In genomic region chr7:126798127-126799049, GRCm38 (mm10) we compare ENCODE assay signal across 8 mouse cellular contexts. TPM values are rescaled to one million over a fixed set of nuclear protein-coding genes. Genes with fewer than 3 reads are reported as not detected.
DNase-seq lines count a peak whose midpoint lies in the region; ATAC-seq and TF ChIP-seq lines count a peak whose summit lies in the region.

No protein-coding gene starts in this region.

- H3K27ac ChIP-seq in cortical plate, adult 2 months (ENCODE audit: insufficient read depth, low read length), result peak overlapping the region; percentile 99
- H3K27ac ChIP-seq in limb, embryonic 11.5 days (replicated peaks; ENCODE audit: low read depth, low read length), result peak overlapping the region; percentile 81
- peak overlapping the region; percentile 90; the same call in 1 of the 2 replicates for H3K27ac ChIP-seq in neural tube, embryonic 12.5 days

- under 1% methylated on average over 40 of the region's 40 CpGs for WGBS in limb, embryonic 11.5 days
- WGBS in neural tube, embryonic 12.5 days, result 1% methylated on average over 40 of the region's 40 CpGs

- peaks cover 20% of the 10 kb centered on the region for H3K36me3 ChIP-seq in limb, embryonic 11.5 days (ENCODE audit: control insufficient read depth, insufficient read depth, low read length)
- H3K36me3 ChIP-seq in neural tube, embryonic 12.5 days, result peaks cover 39% of the 10 kb centered on the region

- peak overlapping the region; percentile 77 for H3K9ac ChIP-seq in limb, embryonic 11.5 days (ENCODE audit: low read length)
- peak overlapping the region; percentile 86 for H3K9ac ChIP-seq in neural tube, embryonic 12.5 days

- H3K4me3 ChIP-seq in cortical plate, adult 2 months (ENCODE audit: insufficient read depth, low read length), result peak overlapping the region; percentile 90
- peak overlapping the region; percentile 76 for H3K4me3 ChIP-seq in limb, embryonic 11.5 days (ENCODE audit: low read depth, low read length)
- H3K4me3 ChIP-seq in neural tube, embryonic 12.5 days, result peak overlapping the region; percentile 74

- peak; percentile 28; the same call in 1 of the 2 replicates for TF ChIP-seq POLR2A in cortical plate, adult 2 months (IDR thresholded peaks at IDR 0.05; ENCODE audit: extremely low read depth, insufficient read depth, low read length)

- no peak for TF ChIP-seq CTCF in cortical plate, adult 2 months (IDR thresholded peaks at IDR 0.05; ENCODE audit: extremely low read depth, insufficient read depth, low read length)

- H3K4me2 ChIP-seq in limb, embryonic 11.5 days (ENCODE audit: low read depth, severe bottlenecking), result peak overlapping the region; percentile 92
- peak overlapping the region; percentile 84 for H3K4me2 ChIP-seq in neural tube, embryonic 12.5 days (replicated peaks)

- H3K4me1 ChIP-seq in cortical plate, adult 2 months (ENCODE audit: control insufficient read depth, insufficient read depth, low read length), result no peaks in the 10 kb centered on the region; the same call in 1 of the 2 replicates
- peaks cover 25% of the 10 kb centered on the region for H3K4me1 ChIP-seq in limb, embryonic 11.5 days (ENCODE audit: control insufficient read depth, insufficient read depth, low read length)
- H3K4me1 ChIP-seq in neural tube, embryonic 12.5 days, result peaks cover 40% of the 10 kb centered on the region

- DNase-seq in cerebellum, adult 18-20 months, result peak; percentile 51 to 53
- no peak for DNase-seq in cerebellum, adult 11-12 months
- peak; percentile 56 for DNase-seq in heart, postnatal 4 days
- no peak for DNase-seq in limb, embryonic 11.5 days (ENCODE audit: low spot score)
- no peak for DNase-seq in urinary bladder, adult 2 months (ENCODE audit: low spot score)

- peak; percentile 19 for ATAC-seq in CD4-positive, CD25-positive, alpha-beta regulatory T cell, adult 4 months
- ATAC-seq in limb, embryonic 11.5 days (ENCODE audit: insufficient number of reproducible peaks, low FRiP score, low TSS enrichment, low read depth), result no peak
- no peak for ATAC-seq in neural tube, embryonic 12.5 days (ENCODE audit: low FRiP score, low read depth)

- no peaks in the 10 kb centered on the region for H3K27me3 ChIP-seq in limb, embryonic 11.5 days (ENCODE audit: control insufficient read depth, insufficient read depth, low read length)
- no peaks in the 10 kb centered on the region for H3K27me3 ChIP-seq in neural tube, embryonic 12.5 days (replicated peaks)

- H3K9me3 ChIP-seq in limb, embryonic 11.5 days (ENCODE audit: control insufficient read depth, low read length), result no peaks in the 10 kb centered on the region
- H3K9me3 ChIP-seq in neural tube, embryonic 12.5 days, result no peaks in the 10 kb centered on the region

RNA-seq across cellular contexts. Expression of gene Fam57b, which starts 0.9 kb away (rescaled TPM):
- not detected for polyA plus RNA-seq in CD4-positive, CD25-positive, alpha-beta regulatory T cell, adult 4 months (2017; shearing (Covaris generic))
- polyA plus RNA-seq in cortical plate, adult 2 months (2012; rRNA removed), result 108 and 124 TPM in 2 replicates
- total RNA-seq in heart, postnatal 4 days (2021), result 1 to 10 TPM; 7.7 to 9.3 TPM
- polyA plus RNA-seq in limb, embryonic 11.5 days (2014; fragmentation: Nextera tagmentation; extraction: Ambion mirVana), result not detected in 2 replicates
- polyA plus RNA-seq in neural tube, embryonic 12.5 days (2016; fragmentation: Nextera tagmentation; extraction: Ambion mirVana), result 21.4 and 25.8 TPM in 2 replicates
- polyA plus RNA-seq in urinary bladder, adult 2 months (2012; rRNA removed), result 2.4 and 2.9 TPM in 2 replicates

RNA-seq across cellular contexts. Expression of gene Ppp4c, which starts 6.1 kb away (rescaled TPM):
- 100 to 1,000 TPM; 139 to 140 TPM for polyA plus RNA-seq in CD4-positive, CD25-positive, alpha-beta regulatory T cell, adult 4 months (2017; shearing (Covaris generic))
- polyA plus RNA-seq in cortical plate, adult 2 months (2012; rRNA removed), result 75.4 and 77.7 TPM in 2 replicates
- 10 to 100 TPM; 67.6 to 76.6 TPM for total RNA-seq in heart, postnatal 4 days (2021)
- polyA plus RNA-seq in limb, embryonic 11.5 days (2014; fragmentation: Nextera tagmentation; extraction: Ambion mirVana), result 400 and 426 TPM in 2 replicates
- 293 and 310 TPM in 2 replicates for polyA plus RNA-seq in neural tube, embryonic 12.5 days (2016; fragmentation: Nextera tagmentation; extraction: Ambion mirVana)
- polyA plus RNA-seq in urinary bladder, adult 2 months (2012; rRNA removed), result 106 and 121 TPM in 2 replicates

RNA-seq across cellular contexts. Expression of gene Tbx6, which starts 17.1 kb away (rescaled TPM):
- 1 to 10 TPM; 5.9 to 7.5 TPM for polyA plus RNA-seq in CD4-positive, CD25-positive, alpha-beta regulatory T cell, adult 4 months (2017; shearing (Covaris generic))
- 1.4 and 1.6 TPM in 2 replicates for polyA plus RNA-seq in cortical plate, adult 2 months (2012; rRNA removed)
- total RNA-seq in heart, postnatal 4 days (2021), result under 1 TPM in 1 of 2 experiments, not detected in 1; 0.26 TPM
- 0.45 and 0.67 TPM in 2 replicates for polyA plus RNA-seq in limb, embryonic 11.5 days (2014; fragmentation: Nextera tagmentation; extraction: Ambion mirVana)
- 0.68 and 0.72 TPM in 2 replicates for polyA plus RNA-seq in neural tube, embryonic 12.5 days (2016; fragmentation: Nextera tagmentation; extraction: Ambion mirVana)
- 1.3 and 1.4 TPM in 2 replicates for polyA plus RNA-seq in urinary bladder, adult 2 months (2012; rRNA removed)

RNA-seq across cellular contexts. Expression of gene Ypel3, which starts 21.6 kb away (rescaled TPM):
- 10 to 100 TPM; 58.4 to 83.8 TPM for polyA plus RNA-seq in CD4-positive, CD25-positive, alpha-beta regulatory T cell, adult 4 months (2017; shearing (Covaris generic))
- polyA plus RNA-seq in cortical plate, adult 2 months (2012; rRNA removed), result 539 and 545 TPM in 2 replicates
- total RNA-seq in heart, postnatal 4 days (2021), result 10 to 100 TPM; 31.8 to 34.0 TPM
- polyA plus RNA-seq in limb, embryonic 11.5 days (2014; fragmentation: Nextera tagmentation; extraction: Ambion mirVana), result 97.8 and 112 TPM in 2 replicates
- 160 and 169 TPM in 2 replicates for polyA plus RNA-seq in neural tube, embryonic 12.5 days (2016; fragmentation: Nextera tagmentation; extraction: Ambion mirVana)
- 188 and 213 TPM in 2 replicates for polyA plus RNA-seq in urinary bladder, adult 2 months (2012; rRNA removed)

RNA-seq across cellular contexts. Expression of gene Gdpd3, which starts 32.3 kb away (rescaled TPM):
- polyA plus RNA-seq in CD4-positive, CD25-positive, alpha-beta regulatory T cell, adult 4 months (2017; shearing (Covaris generic)), result 10 to 100 TPM; 13.9 to 17.4 TPM
- polyA plus RNA-seq in cortical plate, adult 2 months (2012; rRNA removed), result 2.5 and 3.1 TPM in 2 replicates
- 1 to 10 TPM; 3.7 to 4.2 TPM for total RNA-seq in heart, postnatal 4 days (2021)
- polyA plus RNA-seq in limb, embryonic 11.5 days (2014; fragmentation: Nextera tagmentation; extraction: Ambion mirVana), result 1.7 and 2.4 TPM in 2 replicates
- 1.3 and 2.0 TPM in 2 replicates for polyA plus RNA-seq in neural tube, embryonic 12.5 days (2016; fragmentation: Nextera tagmentation; extraction: Ambion mirVana)
- polyA plus RNA-seq in urinary bladder, adult 2 months (2012; rRNA removed), result 15.7 and 28.5 TPM in 2 replicates

Comparison
In these comparisons a context has a peak if more than half of its experiments do, and no peak if none do; other contexts are left out.
1. DNase-seq: peak in cerebellum, adult 18-20 months (2 of 2) and heart, postnatal 4 days (single experiment); none in cerebellum, adult 11-12 months (single experiment), limb, embryonic 11.5 days (single experiment) and urinary bladder, adult 2 months (single experiment).
2. Peak in every context shown above with its lines, with median percentiles within 50 percentile points of each other: H3K27ac ChIP-seq and H3K4me3 ChIP-seq.